Mouse (Mus musculus): ENCODE results near the gene Entr1.
"Not testable (repeated sequence)": the region's sequence is repeated elsewhere in the genome, so short reads cannot be mapped to it uniquely, and the experiment has no call there.

Gene Entr1

GRCm38 (mm10) chr2:26387713-26388112 lies 1.4 kb downstream of the Entr1 start:
- DNase-seq, result no peak

- DNase-seq, result not testable (repeated sequence)
Observed at GRCm38 (mm10) chr2:26380871-26381270, 8.2 kb downstream of the Entr1 start.

- DNase-seq, result peak; percentile 91
Observed at GRCm38 (mm10) chr2:26380131-26380771, 8.9 kb downstream of the Entr1 start, which contains the start of gene Snapc4. Gene Snapc4, minus strand, starts transcription at chr2:26380653.

- DNase-seq, result no peak
Observed at GRCm38 (mm10) chr2:26372396-26372795, 16.7 kb downstream of the Entr1 start.

GRCm38 (mm10) chr2:26368572-26368971 lies 20.5 kb downstream of the Entr1 start:
- no peak for DNase-seq

GRCm38 (mm10) chr2:26367911-26368310 lies 21.2 kb downstream of the Entr1 start:
- DNase-seq, result no peak

GRCm38 (mm10) chr2:26364738-26365465 lies 24.2 kb downstream of the Entr1 start:
- DNase-seq, result peak; percentile 57

- no peak for DNase-seq
Observed at GRCm38 (mm10) chr2:26363481-26363880, 25.6 kb downstream of the Entr1 start.

GRCm38 (mm10) chr2:26362991-26363390 lies 26.1 kb downstream of the Entr1 start:
- DNase-seq, result no peak

- peak; percentile 61 for DNase-seq
Observed at GRCm38 (mm10) chr2:26360772-26361171, 28.3 kb downstream of the Entr1 start, which contains the start of gene Card9. Gene Card9, minus strand, starts transcription at chr2:26360918.

- DNase-seq, result peak; percentile 51
Observed at GRCm38 (mm10) chr2:26359983-26360382, 29.1 kb downstream of the Entr1 start.

- DNase-seq, result no peak
Observed at GRCm38 (mm10) chr2:26358667-26359320, 30.3 kb downstream of the Entr1 start.

GRCm38 (mm10) chr2:26357484-26357883 lies 31.6 kb downstream of the Entr1 start:
- DNase-seq, result no peak

GRCm38 (mm10) chr2:26356678-26357077 lies 32.4 kb downstream of the Entr1 start:
- peak; percentile 55 for DNase-seq

GRCm38 (mm10) chr2:26356231-26356630 lies 32.9 kb downstream of the Entr1 start:
- DNase-seq, result no peak

- DNase-seq, result no peak
Observed at GRCm38 (mm10) chr2:26354401-26354800, 34.7 kb downstream of the Entr1 start.

GRCm38 (mm10) chr2:26353066-26353980 lies 35.8 kb downstream of the Entr1 start:
- DNase-seq, result no peak

- no peak for DNase-seq
Observed at GRCm38 (mm10) chr2:26352291-26352910, 36.7 kb downstream of the Entr1 start.

GRCm38 (mm10) chr2:26351358-26352290 lies 37.5 kb downstream of the Entr1 start, which contains the start of gene Dnlz:
Gene Dnlz, minus strand, starts transcription at chr2:26352110.
- peak; percentile 96 for DNase-seq

GRCm38 (mm10) chr2:26348241-26348640 lies 40.9 kb downstream of the Entr1 start:
- DNase-seq, result peak; percentile 75
